Mouse (Mus musculus) frontal cortex, postnatal 10 days (tissue): ENCODE measurements at regions not wholly inside any gene's neighbourhood (a gene's known extent, or its start where the extent isn't known, plus 50 kb on each side); places are given as distances from the start of the nearest gene placed in this dataset.
A peak's percentile ranks its signal among the peaks of the same experiment; 100 is the strongest.

Experiments
- DNase-seq, 2 experiments: peaks; one replicate each; pipeline ENCODE4 v3.0.0; 2022; ENCODE audit warnings: low spot score in 2 of 2, mixed read lengths in 1 of 2

GRCm38 (mm10) chr8:64542501-64542900, 150.4 kb downstream of the Cpe start:
- DNase-seq: no peak

DNA sequence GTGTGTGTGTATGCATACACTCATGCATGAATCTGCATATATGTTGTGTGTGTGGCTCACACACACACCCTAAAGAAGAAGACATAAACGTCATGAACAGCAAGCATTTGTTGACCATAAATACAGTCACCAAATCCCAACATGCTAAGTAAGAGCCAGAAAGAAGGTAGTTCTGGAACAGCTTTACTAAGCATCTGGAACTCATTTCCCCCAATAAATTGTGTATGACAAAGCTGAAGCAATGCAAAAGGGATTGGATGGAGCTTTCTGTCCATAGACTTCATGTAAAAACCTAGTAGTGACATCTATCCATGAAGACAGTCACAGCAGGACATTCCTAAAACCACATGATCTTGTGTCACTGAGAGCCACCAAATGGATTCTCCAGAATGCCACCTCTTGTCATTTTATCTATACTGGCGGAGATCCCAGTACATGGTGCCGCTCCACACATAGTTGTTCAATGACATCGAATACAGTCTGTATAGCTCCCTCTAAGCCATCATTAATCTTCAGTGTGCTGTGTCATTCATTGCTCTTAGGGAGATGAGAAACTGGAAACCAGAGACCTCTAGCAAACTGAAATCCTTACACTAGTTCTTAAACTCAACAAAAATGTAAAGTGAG, 152.9 kb downstream of the Cpe start:
- DNase-seq: no peak

GRCm38 (mm10) chr8:64531780-64532179, 161.1 kb downstream of the Cpe start:
- DNase-seq: no peak

- DNase-seq: no peak
These were observed 170.3 kb downstream of the Cpe start for GRCm38 (mm10) chr8:64522441-64523102.

DNA sequence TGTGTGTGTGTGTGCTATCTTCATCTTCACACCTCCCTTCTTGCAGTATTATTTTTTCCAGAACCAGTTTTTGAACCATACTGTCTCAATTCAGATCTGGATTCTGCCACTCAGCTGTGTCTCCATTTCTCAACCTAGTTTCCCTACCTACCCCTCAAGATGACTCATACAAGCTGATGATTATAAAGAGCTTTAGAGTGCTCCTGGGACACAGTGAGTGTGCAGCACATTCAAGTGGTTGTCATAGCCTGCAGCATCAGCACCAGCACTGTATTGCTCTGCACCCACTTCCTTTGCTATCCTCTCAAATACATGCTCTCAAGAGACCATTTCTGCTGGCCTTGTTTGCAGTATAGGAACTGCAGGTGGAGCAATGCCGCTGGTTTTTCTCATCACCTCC, 173.2 kb downstream of the Cpe start:
- DNase-seq: no peak

GRCm38 (mm10) chr8:64515923-64516322, 176.9 kb downstream of the Cpe start:
- no peak for DNase-seq

DNA sequence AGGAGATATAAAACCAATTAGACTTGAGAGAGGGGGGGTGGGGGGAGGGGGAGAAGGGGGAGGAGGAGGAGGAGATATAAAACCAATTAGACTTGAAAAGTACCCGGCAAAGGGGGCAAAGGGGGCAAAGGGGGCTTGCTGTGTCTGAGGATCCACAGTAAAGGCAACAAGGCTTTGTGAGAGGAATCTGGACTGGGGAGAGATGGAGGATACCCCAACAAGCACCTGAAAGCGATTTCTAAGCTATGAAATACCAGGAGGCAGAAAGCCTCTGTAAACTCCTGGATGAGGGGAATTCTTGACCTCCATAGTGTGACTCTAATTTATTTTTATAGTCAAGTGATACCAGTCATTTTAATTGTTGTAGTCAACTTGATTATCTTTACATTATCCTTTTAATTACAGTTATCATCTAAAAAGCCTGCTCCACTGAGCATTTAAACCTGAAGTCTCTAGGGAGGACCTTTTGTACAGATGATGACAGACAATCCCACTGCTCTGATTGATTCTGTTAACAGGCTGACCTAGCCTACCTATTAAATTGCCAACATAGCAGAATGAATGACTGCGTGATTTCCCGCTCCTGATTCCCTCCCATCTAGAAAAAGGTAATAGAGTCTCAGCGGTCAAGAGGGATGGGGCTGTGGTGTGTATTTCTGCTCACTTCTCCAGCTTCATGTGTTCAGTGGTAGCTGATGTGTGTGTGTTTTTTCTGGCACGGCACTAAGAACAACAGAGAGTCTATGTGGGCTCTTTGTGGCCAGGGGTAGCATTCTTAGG, 195.4 kb downstream of the Cpe start:
- no peak for DNase-seq

DNA sequence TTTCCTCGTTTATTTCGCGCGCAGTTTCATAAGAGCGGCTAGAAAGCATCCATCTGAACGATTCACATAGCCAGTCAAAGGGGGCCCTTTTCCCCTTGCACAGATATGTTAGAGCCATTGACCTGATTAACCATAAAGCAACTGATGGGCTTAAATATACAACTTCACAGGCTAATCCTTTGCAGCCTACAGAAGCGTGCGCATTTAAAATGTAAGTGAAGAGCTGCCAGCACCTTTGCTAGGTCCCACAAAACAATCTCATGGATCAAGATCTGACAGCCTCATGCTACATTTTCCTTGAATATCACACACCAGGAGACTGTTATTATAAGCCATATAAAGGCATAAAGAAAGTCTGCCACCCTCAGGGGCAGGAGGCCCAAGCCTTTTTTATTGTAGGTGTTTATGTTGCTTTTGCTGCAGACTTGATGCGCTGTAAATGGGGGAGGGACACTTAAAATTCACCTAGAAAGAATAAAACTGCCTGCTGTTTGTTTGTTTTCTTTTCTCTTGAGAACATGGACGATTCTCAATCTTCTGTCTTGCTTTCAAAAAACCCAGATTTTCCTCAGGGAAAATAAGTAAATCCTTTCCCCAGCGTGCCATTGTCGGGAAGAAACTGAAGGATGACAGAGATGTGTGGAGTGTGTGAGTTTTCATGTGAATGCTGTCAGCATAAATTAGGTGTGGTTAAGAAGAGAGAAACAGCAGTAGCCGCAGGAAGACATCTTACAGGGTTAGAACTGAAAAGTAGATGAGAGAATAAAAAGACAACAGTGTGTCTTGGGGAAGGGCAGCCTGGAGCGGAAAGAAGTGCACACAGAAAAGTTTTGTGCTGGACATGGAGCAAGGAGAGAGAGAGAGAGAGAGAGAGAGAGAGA, 196.3 kb downstream of the Cpe start:
- DNase-seq: no peak

DNA sequence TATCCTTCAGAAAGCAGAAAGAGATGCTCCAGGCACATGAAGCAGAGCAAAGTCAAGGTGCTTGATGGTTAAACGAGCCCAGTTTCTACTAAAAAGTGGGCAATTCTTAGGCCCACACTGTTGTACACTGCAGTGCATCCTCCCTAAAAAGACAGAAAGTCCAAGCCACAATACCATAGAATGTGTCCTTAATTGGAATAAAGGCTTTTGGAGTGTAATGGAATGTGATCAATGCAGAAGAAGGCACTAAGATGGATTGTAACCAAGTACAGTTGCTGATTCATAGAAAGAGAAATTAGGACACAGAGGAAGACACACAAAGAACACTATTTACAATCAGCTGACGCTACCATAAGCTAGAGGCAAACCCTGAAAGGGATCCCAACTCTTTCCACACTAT, 201.3 kb downstream of the Cpe start:
- no peak for DNase-seq

DNA sequence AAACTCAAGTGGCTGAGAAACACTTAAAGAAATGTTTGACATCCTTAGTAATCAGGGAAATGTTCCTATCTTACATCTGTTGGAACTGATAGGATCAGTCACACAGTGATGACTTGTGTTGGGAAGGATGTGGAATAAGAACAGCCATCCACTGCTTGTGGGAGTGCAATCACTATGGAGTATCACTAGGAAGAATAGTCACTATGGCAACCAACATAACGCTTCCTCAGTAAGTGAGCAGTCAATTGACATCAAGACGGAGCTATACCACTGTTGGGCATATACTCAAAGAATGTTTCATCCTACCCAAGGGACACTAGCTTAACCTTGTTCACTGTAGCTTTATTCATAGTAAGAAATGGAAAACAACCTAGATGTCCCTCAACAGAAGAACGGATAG, 204.8 kb downstream of the Cpe start:
- DNase-seq: no peak

DNA sequence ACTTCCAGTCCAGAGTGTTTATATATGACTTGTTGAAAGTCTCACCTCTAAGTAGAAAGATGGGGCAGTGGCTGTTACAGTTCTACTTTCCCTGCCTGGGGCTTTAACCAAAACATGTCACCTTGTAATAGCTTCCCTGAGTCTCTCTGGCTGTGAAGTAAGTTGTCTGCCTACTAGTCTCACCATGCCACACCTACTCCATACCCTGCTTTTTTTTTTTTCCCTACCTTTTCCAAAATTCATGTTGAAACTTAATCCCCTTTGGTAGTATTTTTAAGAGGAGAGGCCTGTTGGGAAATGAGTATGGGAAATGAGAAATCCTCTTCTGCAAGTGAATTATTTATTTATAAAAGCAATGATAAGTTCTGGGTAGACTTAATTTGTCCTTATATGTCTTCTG, 219.6 kb downstream of the Cpe start:
- DNase-seq: no peak

- DNase-seq: no peak
These were observed 220.0 kb downstream of the Cpe start for GRCm38 (mm10) chr8:64472801-64473270.

GRCm38 (mm10) chr8:64461136-64461535, 231.7 kb downstream of the Cpe start:
- DNase-seq: no peak

- DNase-seq: no peak
These were observed 235.9 kb downstream of the Cpe start for GRCm38 (mm10) chr8:64456970-64457369.

GRCm38 (mm10) chr8:64454736-64455135, 238.1 kb downstream of the Cpe start:
- DNase-seq: peak in 1 of 2 experiments; percentile 12

DNA sequence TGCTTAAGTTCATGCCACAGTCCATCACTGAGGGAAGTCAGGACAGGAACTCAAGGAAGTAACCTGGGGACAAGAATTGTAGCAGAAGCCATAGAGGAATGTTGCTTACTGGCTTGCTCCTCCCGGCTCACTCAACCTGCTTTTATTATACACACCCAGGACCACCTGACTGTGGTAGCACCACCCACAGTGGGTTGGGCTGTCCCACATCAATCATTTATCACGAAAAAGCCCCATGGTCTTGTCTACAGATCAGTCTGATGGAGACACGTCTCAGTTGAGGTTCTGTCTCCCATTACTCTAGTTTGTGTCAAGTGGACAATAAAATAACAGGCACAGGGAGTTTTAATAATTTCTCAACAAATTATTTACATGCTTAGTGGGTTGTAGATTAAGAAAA, 239.3 kb upstream of the Tll1 start:
- DNase-seq: no peak

DNA sequence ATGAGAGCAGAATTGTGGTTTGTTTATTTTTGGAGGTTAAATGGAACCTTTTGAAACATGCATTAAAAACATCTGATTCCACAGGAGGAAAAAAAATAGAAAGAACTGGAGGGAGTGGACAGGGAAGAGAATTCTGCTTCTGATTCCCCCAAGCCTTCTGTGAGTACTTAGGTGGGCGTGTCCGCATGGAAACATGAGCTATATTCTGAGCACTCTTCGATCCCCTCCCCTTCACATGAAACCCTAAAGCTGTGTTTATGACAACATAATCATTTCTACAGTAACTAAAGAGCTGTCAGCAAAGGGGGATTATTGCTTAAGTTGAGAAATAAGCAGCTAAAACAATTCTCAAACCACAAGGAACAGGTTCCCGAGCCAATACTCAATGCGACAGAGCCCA, 238.4 kb upstream of the Tll1 start:
- DNase-seq: no peak

DNA sequence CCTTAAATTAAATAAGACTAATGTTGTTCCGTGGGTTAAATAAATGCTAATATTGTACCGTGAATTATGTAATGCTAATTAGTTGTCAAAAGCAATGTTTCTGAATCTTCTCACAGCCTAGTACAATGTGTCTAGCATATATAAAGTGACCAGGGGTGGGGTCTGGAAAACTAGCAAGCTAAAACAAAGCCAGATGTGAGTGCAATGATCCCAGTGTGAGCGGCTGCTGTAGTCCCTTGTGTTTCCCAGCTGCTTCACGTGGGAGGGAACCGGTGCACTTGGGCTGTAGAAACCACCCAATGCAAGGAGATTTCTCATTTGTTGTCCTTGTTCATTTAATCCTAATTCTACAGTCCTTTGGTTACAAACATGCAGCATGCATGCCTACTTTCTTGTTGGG, 232.4 kb upstream of the Tll1 start:
- no peak for DNase-seq

- no peak for DNase-seq
These were observed 228.6 kb upstream of the Tll1 start for GRCm38 (mm10) chr8:64434648-64435047.

GRCm38 (mm10) chr8:64422850-64423214, 216.8 kb upstream of the Tll1 start:
- DNase-seq: no peak

DNA sequence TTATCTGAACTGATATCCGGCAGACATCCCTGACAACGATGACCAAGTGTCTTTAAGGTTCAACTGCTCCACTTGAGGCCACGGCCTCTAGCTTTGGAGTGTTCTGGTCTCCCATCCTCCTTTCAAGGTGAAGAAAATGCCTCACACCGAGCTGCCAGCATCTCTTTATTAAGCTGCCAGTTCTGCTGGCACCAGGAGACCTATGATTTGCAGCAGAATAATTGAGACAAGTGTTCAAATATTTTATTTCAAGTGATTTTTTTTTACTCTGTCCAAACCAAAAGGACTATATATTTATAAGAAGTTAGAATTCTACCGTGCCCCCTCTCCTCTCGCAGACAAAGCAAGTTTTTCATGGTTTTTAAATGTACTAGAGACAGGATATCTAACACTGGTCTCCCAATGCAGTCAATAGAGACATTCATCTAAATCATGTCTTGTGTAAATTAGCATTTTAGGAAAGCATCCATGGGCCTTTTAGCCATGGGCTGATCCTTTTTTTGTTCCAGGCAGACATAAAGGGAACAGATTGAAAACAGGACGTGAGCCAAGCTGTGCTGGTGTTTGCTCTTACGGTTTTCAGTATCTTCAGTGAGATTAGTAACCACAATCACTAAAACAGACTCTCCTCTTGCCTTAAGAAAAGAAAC, 216.3 kb upstream of the Tll1 start:
- no peak for DNase-seq
